Mouse (Mus musculus) heart, postnatal 0 days (tissue): ENCODE results near the gene Snx30. TPM values are rescaled to one million over a fixed set of nuclear protein-coding genes. Genes with fewer than 3 reads are reported as not detected.

Experiments
- ATAC-seq: fragments of 200-750 bp; cut with Nextera tagmentation; 2 replicates; pipeline ENCODE4 v1.8.0; 2017; ENCODE audit warnings: low read depth, moderate number of reproducible peaks, moderate library complexity; ENCODE audit not compliant: insufficient read depth
- DNase-seq: peaks from one replicate; pipeline ENCODE4 v3.0.0-alpha.2; 2016; ENCODE audit warnings: low spot score
- H3K27ac ChIP-seq: fragments of 300-500 bp; sonication (generic); 2 replicates; pipeline ENCODE4 v1.5.1; 2014; ENCODE audit warnings: low read depth, mild to moderate bottlenecking
- H3K27me3 ChIP-seq: fragments of 300-500 bp; sonication (generic); 2 replicates; pipeline ENCODE4 v1.6.1; 2014; ENCODE audit warnings: low read length, mixed read lengths; ENCODE audit not compliant: control insufficient read depth, insufficient read depth
- H3K36me3 ChIP-seq: fragments of 300-500 bp; sonication (generic); replicated peaks from 2 replicates; pipeline ENCODE4 v1.6.1; 2014; ENCODE audit warnings: low read length, mixed read lengths; ENCODE audit not compliant: control insufficient read depth, insufficient read depth
- H3K4me1 ChIP-seq: fragments of 300-500 bp; sonication (generic); 2 replicates; pipeline ENCODE4 v1.6.1; 2014; ENCODE audit warnings: antibody characterized with exemption; ENCODE audit not compliant: control insufficient read depth, insufficient read depth
- H3K4me2 ChIP-seq: fragments of 300-500 bp; sonication (generic); 2 replicates; pipeline ENCODE4 v1.6.1; 2014; ENCODE audit warnings: low read depth, mild to moderate bottlenecking, low read length, moderate library complexity
- H3K4me3 ChIP-seq: fragments of 300-500 bp; sonication (generic); 2 replicates; pipeline ENCODE4 v1.5.1; 2014; ENCODE audit warnings: low read depth, low read length
- H3K9ac ChIP-seq: fragments of 300-500 bp; sonication (generic); replicated peaks from 2 replicates; pipeline ENCODE4 v1.6.1; 2014; ENCODE audit warnings: low read depth, low read length, mixed read lengths
- H3K9me3 ChIP-seq: fragments of 300-500 bp; sonication (generic); replicated peaks from 2 replicates; pipeline ENCODE4 v1.6.1; 2016; ENCODE audit warnings: low read length; ENCODE audit not compliant: control insufficient read depth
- CTCF ChIP-seq: IDR thresholded peaks from 2 replicates; pipeline ENCODE4 v1.5.1; 2016; ENCODE audit warnings: antibody characterized with exemption, control low read depth, low read depth
- EP300 ChIP-seq: IDR thresholded peaks from 2 replicates; pipeline ENCODE4 v1.6.1; 2016; ENCODE audit warnings: antibody characterized with exemption, low read depth
- WGBS: fragments of 180-500 bp; shearing (Covaris S2); extraction: QIAGEN DNeasy Blood & Tissue Kit; methylation state at CpG from one replicate; pipeline ENCODE4 v1.1.7; 2014; 5-methylcytosine and 5-hydroxymethylcytosine counted together
- polyA plus RNA-seq: library from polyadenylated mRNA; unstranded; fragments of >200 nt; fragmentation: Nextera tagmentation; extraction: Ambion mirVana; gene quantifications from 2 replicates; pipeline ENCODE4 v1.2.1, GENCODE M21; 2015
- total RNA-seq: library from RNA; depleted of rRNA; stranded (reverse); fragments of >200 nt; gene quantifications from 2 replicates; pipeline ENCODE4 v1.2.3, GENCODE M21; 2014; ENCODE audit warnings: low replicate concordance; rRNA removed

Snx30 gene
- total RNA-seq (3.7 and 4.5 TPM in 2 replicates), polyA plus RNA-seq (2.9 and 3.3 TPM in 2 replicates)

GRCm38 (mm10) chr4:59805181-59805967 lies at the start of gene Snx30:
Snx30 (plus strand) TSS chr4:59805840.
- H3K9me3 ChIP-seq = no peaks in the 10 kb centered on the region
- WGBS = 4% methylated on average over 45 of the region's 45 CpGs
- H3K27me3 ChIP-seq = no peaks in the 10 kb centered on the region
- DNase-seq (peak; percentile 87), ATAC-seq (peak; percentile 93)
- TF ChIP-seq CTCF = no peak
- no peak for TF ChIP-seq EP300
- H3K4me3 ChIP-seq = peak within 1 kb of the TSS; percentile 79
- H3K36me3 ChIP-seq = no peaks in the 10 kb centered on the region
- peak within 1 kb of the TSS; percentile 77 for H3K27ac ChIP-seq
- H3K4me1 ChIP-seq = peaks cover 12% of the 10 kb centered on the region
- H3K4me2 ChIP-seq = peak within 1 kb of the TSS; percentile 83
- peak within 1 kb of the TSS; percentile 76 for H3K9ac ChIP-seq

- H3K4me2 ChIP-seq = 0 out of 2 replicates have a peak overlapping the region, but pooled peaks have one; percentile 9
- peak; percentile 71 for DNase-seq
- peaks cover 8% of the 10 kb centered on the region; the same call in 1 of the 2 replicates for H3K36me3 ChIP-seq
- H3K27ac ChIP-seq = no peak overlapping the region
- no peak for ATAC-seq
- H3K4me3 ChIP-seq = no peak overlapping the region
- TF ChIP-seq CTCF (no peak), EP300 (no peak)
- H3K9ac ChIP-seq = no peak overlapping the region
- H3K4me1 ChIP-seq = peaks cover 35% of the 10 kb centered on the region
- WGBS = 45% methylated on average over 9 of the region's 9 CpGs
- no peaks in the 10 kb centered on the region for H3K9me3 ChIP-seq
- H3K27me3 ChIP-seq = no peaks in the 10 kb centered on the region
These were observed 49.1 kb upstream of the Snx30 start for GRCm38 (mm10) chr4:59756332-59757082.

- H3K4me1 ChIP-seq = peaks cover 35% of the 10 kb centered on the region
- 0 out of 2 replicates have a peak, but pooled peaks cover under 1% of the 10 kb centered on the region for H3K36me3 ChIP-seq
- 79% methylated on average over 12 of the region's 12 CpGs for WGBS
- no peak overlapping the region for H3K27ac ChIP-seq
- TF ChIP-seq CTCF (no peak), EP300 (no peak)
- ATAC-seq = no peak
- H3K4me2 ChIP-seq = no peak overlapping the region
- no peaks in the 10 kb centered on the region for H3K27me3 ChIP-seq
- H3K4me3 ChIP-seq = no peak overlapping the region
- no peaks in the 10 kb centered on the region for H3K9me3 ChIP-seq
- H3K9ac ChIP-seq = no peak overlapping the region
- DNase-seq = no peak
These were observed 47.9 kb upstream of the Snx30 start for GRCm38 (mm10) chr4:59757452-59758435.

GRCm38 (mm10) chr4:59760016-59760415 lies 45.6 kb upstream of the Snx30 start:
- Histone ChIP-seq H3K27ac (no peak overlapping the region), H3K9ac (no peak overlapping the region), H3K27me3 (no peaks in the 10 kb centered on the region), H3K4me2 (no peak overlapping the region), H3K9me3 (no peaks in the 10 kb centered on the region), H3K4me3 (no peak overlapping the region), H3K36me3 (no peaks in the 10 kb centered on the region), H3K4me1 (peaks cover 28% of the 10 kb centered on the region)
- DNase-seq = no peak
- TF ChIP-seq CTCF = no peak; the same call in 1 of the 2 replicates
- no peak for TF ChIP-seq EP300
- WGBS = 77% methylated on average over 4 of the region's 4 CpGs
- ATAC-seq = 0 out of 2 replicates have a peak, but pooled peaks have one; percentile 3
